Mouse (Mus musculus): Measurements from ENCODE around the gene Nop14.

DNA sequence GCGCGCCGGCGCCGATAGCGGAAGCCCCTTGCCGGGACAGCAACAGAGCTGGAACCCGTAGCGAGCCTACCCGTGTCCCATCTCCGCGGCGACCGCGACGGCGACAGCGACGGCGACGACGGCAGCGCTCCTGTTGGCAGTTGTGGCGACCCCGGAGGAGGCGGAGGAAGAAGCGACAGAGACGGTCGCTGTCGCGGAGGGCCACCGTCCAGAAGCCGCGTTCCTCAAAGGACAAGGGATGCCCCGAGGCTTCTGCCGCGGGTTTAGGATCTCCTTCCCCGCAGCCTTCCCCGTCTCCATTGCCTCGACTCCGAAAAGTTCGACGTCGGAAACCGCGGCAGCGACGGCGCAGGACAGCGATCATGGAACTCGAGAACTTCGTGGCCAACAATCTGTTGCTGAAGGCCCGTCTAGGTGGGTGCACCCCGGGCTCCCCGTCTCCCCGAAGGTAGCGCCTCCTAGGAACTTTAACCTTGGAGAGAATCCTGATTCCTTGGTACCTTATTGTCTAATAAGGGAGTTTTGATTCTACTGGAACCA is 713 bp upstream of the Nop14 start:
- TF ChIP-seq POLR2A (IDR thresholded peaks at IDR 0.05; ENCODE audit: borderline replicate concordance, low read depth, low read length), result no peak
- TF ChIP-seq CTCF (IDR thresholded peaks at IDR 0.05; ENCODE audit: low read depth, low read length), result no peak
